Mouse (Mus musculus) limb, embryonic 12.5 days (tissue): Measurements from ENCODE around the gene Trpm3. TPM values are rescaled to one million over a fixed set of nuclear protein-coding genes. Genes with fewer than 3 reads are reported as not detected.

Source experiments
- ATAC-seq: fragments of 200-750 bp; cut with Nextera tagmentation; 2 replicates; pipeline ENCODE4 v1.8.0; 2017; ENCODE audit warnings: low read depth, moderate TSS enrichment; ENCODE audit not compliant: insufficient number of reproducible peaks, insufficient read depth, low FRiP score, low TSS enrichment
- H3K27ac ChIP-seq: fragments of 300-500 bp; sonication (generic); 2 replicates; pipeline ENCODE4 v1.5.1; 2016; ENCODE audit warnings: mild to moderate bottlenecking, moderate library complexity
- H3K27me3 ChIP-seq: fragments of 300-500 bp; sonication (generic); 2 replicates; pipeline ENCODE4 v1.6.1; 2016; ENCODE audit warnings: mild to moderate bottlenecking, moderate library complexity
- H3K36me3 ChIP-seq: fragments of 300-500 bp; sonication (generic); 2 replicates; pipeline ENCODE4 v1.6.1; 2016; ENCODE audit warnings: mild to moderate bottlenecking, moderate library complexity
- H3K4me1 ChIP-seq: fragments of 300-500 bp; sonication (generic); replicated peaks from 2 replicates; pipeline ENCODE4 v1.6.1; 2016
- H3K4me2 ChIP-seq: fragments of 300-500 bp; sonication (generic); 2 replicates; pipeline ENCODE4 v1.6.1; 2016; ENCODE audit warnings: mild to moderate bottlenecking, moderate library complexity
- H3K4me3 ChIP-seq: fragments of 300-500 bp; sonication (generic); replicated peaks from 2 replicates; pipeline ENCODE4 v1.5.1; 2016; ENCODE audit warnings: mild to moderate bottlenecking
- H3K9ac ChIP-seq: fragments of 300-500 bp; sonication (generic); replicated peaks from 2 replicates; pipeline ENCODE4 v1.6.1; 2016; ENCODE audit warnings: mild to moderate bottlenecking, moderate library complexity
- H3K9me3 ChIP-seq: fragments of 300-500 bp; sonication (generic); 2 replicates; pipeline ENCODE4 v1.6.1; 2016; ENCODE audit warnings: mild to moderate bottlenecking, moderate library complexity
- WGBS: fragments of 180-500 bp; shearing (Covaris S2); methylation state at CpG from one replicate; pipeline ENCODE4 v1.1.7; 2016; 5-methylcytosine and 5-hydroxymethylcytosine counted together
- polyA plus RNA-seq: library from polyadenylated mRNA; unstranded; fragments of >200 nt; fragmentation: Nextera tagmentation; extraction: Ambion mirVana; gene quantifications from 2 replicates; pipeline ENCODE4 v1.2.1, GENCODE M21; 2016

Trpm3 gene
- polyA plus RNA-seq, 1 experiment from 2014 or later: 6.1 TPM

DNA sequence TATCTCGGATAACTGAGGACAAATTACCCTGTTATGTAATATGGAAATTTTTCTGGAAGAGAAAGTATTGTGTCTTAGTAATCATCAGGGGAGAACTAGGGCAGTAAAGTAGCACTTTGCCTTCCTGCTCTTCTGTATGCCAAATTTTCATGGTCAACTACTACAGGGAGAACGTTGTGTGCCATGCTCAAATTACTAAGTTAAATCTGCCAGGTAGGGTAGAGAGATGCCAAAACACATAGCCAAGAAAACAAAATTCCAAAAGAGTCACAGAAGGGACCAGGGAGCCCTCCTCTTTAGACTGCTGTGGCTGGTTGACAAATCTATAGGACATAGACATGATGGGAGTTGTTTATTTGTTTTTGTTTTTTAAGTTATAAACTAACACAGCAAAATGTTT lies 619.6 kb downstream of the Trpm3 start:
- Histone ChIP-seq H3K27ac (no peak overlapping the region), H3K4me3 (no peak overlapping the region), H3K9me3 (no peaks in the 10 kb centered on the region), H3K36me3 (no peaks in the 10 kb centered on the region), H3K27me3 (no peaks in the 10 kb centered on the region), H3K4me1 (peaks cover 8% of the 10 kb centered on the region), H3K9ac (no peak overlapping the region), H3K4me2 (no peak overlapping the region)
- WGBS: 85% methylated on average over 2 of the region's 2 CpGs
- no peak for ATAC-seq

DNA sequence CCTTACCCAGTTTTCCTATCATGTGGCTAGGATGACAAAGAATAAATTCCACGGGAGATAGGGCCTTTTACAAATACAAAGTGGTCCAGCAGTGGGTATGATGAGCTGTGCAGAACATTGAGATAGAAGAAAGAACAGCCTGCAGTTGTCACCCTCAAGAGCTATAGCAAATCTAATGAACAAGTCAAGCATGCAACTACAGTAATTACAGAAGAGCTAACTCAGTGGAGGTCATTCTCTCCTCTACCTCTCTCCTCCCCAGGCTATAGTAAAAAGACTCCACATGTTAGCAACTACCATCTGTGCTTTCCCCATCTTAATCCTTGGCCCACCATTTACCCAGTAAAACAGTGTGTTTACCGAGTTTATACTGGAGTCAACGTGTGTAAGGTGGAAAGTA lies 629.4 kb downstream of the Trpm3 start:
- H3K9me3 ChIP-seq: no peaks in the 10 kb centered on the region
- H3K4me1 ChIP-seq: no peaks in the 10 kb centered on the region
- ATAC-seq: no peak
- H3K4me2 ChIP-seq: no peak overlapping the region
- H3K4me3 ChIP-seq: no peak overlapping the region
- H3K9ac ChIP-seq: no peak overlapping the region
- H3K27me3 ChIP-seq: no peaks in the 10 kb centered on the region
- H3K36me3 ChIP-seq: no peaks in the 10 kb centered on the region
- H3K27ac ChIP-seq: no peak overlapping the region
- WGBS: 52% methylated on average over 3 of the region's 3 CpGs

DNA sequence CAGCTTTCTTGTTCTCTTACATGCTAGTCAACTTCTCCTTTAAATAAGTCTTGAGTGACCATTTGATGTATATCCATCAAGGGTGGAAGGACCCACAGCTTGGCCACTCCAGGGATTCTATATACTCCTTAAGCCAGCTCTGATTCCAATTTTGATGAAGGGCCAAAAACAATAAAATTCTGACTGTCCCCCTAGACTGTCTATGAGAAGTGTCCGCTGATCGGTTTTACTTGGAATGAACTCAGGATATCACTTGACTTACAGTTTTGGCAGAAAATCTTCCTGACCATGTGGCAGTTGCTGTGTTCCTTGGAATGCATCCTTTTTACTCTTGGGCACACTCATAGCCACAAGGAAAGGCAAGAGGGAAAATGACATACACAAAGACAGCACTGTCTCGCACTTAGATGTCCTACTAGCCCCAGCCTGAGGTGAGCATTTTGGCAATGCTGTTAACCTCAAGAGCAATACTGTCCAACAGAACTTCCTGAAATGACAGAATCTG lies 636.4 kb downstream of the Trpm3 start:
- H3K27ac ChIP-seq: no peak overlapping the region
- no peak overlapping the region for H3K4me3 ChIP-seq
- no peaks in the 10 kb centered on the region for H3K9me3 ChIP-seq
- H3K4me2 ChIP-seq: no peak overlapping the region
- H3K9ac ChIP-seq: no peak overlapping the region
- WGBS: 89% methylated on average over 3 of the region's 3 CpGs
- ATAC-seq: no peak
- H3K36me3 ChIP-seq: no peaks in the 10 kb centered on the region
- H3K4me1 ChIP-seq: no peaks in the 10 kb centered on the region
- H3K27me3 ChIP-seq: no peaks in the 10 kb centered on the region

DNA sequence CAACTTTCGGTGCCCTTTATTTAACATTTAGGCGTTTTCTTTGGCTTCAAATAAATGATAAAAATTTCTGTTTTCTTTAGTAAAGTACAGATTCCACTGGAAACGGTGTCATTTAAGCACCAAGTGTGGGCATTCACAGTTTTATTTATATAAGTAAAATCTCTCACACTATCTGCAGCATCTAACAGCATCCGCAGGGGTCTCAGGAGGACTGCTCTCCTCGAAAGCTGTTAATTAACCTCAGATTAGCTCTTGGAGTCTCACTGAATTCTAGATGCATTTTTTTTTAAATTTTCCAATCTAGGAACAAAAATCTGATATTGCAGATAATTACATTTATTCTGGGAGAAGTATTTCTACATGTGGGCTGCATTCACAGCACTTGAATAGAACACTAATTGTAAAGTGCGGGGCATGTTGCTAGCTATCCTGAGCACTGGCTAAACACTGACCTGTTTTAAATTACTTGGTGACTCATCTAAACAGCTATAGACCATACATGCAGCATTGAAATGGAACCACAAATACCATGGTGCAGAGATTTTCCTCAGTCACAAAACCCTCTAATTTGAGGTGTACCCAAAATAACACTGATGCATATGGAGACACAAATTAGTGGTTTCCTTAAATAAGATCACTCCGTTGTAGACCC lies 641.5 kb downstream of the Trpm3 start:
- Histone ChIP-seq H3K36me3 (no peaks in the 10 kb centered on the region), H3K4me2 (no peak overlapping the region), H3K9ac (no peak overlapping the region), H3K9me3 (no peaks in the 10 kb centered on the region), H3K4me3 (no peak overlapping the region), H3K27me3 (no peaks in the 10 kb centered on the region), H3K27ac (no peak overlapping the region), H3K4me1 (no peaks in the 10 kb centered on the region)
- no peak for ATAC-seq
- 75% methylated on average over 7 of the region's 7 CpGs for WGBS

DNA sequence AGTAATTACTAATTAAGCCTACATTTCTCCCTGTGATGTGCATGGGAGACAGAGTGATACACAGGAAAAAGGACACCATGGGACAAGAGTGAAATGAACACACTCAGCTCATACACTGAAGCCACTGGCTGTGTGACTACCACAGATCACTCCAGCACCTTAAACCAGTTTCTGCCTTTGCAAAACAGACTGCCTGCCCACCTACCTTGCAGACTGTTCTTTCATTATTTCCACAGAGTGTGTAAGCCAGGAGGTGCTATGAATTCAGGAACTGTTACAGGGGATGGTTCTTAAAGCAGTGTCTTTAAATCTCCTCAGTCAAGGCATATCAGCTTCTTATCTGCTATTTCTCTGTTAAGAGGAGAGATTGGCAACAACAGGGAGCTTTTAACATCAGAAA lies 642.7 kb downstream of the Trpm3 start:
- Histone ChIP-seq H3K9ac (no peak overlapping the region), H3K4me2 (no peak overlapping the region), H3K9me3 (no peaks in the 10 kb centered on the region), H3K36me3 (no peaks in the 10 kb centered on the region), H3K4me3 (no peak overlapping the region), H3K27ac (no peak overlapping the region), H3K4me1 (no peaks in the 10 kb centered on the region), H3K27me3 (no peaks in the 10 kb centered on the region)
- no peak for ATAC-seq

DNA sequence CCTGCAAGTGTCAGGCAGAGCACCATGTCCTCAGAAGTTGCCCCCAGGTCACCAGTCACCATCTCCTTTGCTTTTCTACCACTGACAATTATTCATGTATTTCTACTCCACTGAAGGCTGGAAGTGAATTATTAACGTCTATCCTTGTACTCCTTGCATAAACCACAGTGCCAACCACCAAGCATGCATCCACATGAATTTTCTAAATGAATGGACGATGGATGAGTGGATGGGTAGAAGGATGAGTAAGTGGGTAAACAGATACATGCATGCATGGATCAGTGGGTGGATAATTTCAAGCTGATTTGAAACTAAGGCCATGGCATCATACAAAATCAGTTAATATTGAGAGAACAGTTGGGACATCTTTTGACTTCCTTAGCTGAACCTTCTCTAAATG lies 644.9 kb downstream of the Trpm3 start:
- no peak overlapping the region for H3K27ac ChIP-seq
- no peaks in the 10 kb centered on the region for H3K36me3 ChIP-seq
- ATAC-seq: no peak
- no peaks in the 10 kb centered on the region for H3K27me3 ChIP-seq
- 86% methylated on average over 2 of the region's 2 CpGs for WGBS
- H3K9ac ChIP-seq: no peak overlapping the region
- no peak overlapping the region for H3K4me2 ChIP-seq
- no peaks in the 10 kb centered on the region for H3K4me1 ChIP-seq
- H3K9me3 ChIP-seq: 0 out of 2 replicates have a peak, but pooled peaks cover 3% of the 10 kb centered on the region
- no peak overlapping the region for H3K4me3 ChIP-seq

DNA sequence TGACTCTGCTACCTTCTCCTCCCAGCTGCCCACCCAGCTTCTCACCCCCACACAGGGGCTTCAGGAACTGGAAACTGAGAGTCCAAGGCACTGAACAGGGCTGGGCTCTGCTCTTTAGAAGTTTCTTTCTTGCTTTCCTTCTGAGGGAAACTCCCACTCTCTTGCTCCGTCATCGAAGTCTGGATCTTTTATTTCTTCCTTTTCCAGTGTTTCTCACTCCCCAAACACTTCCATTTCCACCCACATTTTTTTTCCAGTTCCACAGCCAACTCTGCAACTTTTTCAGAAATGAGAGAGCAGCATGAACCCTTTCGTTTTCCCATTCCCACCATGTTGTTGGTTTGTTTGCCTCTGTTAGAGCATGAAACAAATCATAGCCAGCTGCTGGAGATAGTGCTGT lies 650.9 kb downstream of the Trpm3 start:
- Histone ChIP-seq H3K9me3 (0 out of 2 replicates have a peak, but pooled peaks cover 3% of the 10 kb centered on the region), H3K27ac (no peak overlapping the region), H3K4me2 (no peak overlapping the region), H3K9ac (no peak overlapping the region), H3K27me3 (no peaks in the 10 kb centered on the region), H3K4me3 (no peak overlapping the region), H3K4me1 (no peaks in the 10 kb centered on the region), H3K36me3 (peaks cover 3% of the 10 kb centered on the region; the same call in 1 of the 2 replicates)
- ATAC-seq: no peak
- WGBS: 83% methylated on average over 3 of the region's 3 CpGs

DNA sequence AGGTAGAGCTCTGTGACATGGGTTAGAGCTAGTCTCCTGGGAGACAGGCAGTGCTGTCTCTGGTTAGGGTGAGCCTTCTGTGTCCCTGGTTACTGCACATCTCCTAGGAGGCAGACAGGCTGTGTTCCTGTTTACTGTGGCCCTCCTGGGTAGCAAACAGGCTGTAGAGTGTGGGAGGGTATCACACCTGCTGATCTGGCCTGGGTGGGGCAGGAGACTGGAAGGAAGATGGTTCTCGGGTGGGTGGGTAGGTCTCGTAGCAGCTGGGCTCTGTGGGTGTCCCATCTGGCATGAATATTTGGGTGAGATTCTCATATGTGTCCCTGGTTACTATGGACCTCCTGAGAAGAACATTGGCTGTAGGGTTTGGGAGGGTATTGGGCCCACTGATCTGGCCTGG lies 658.1 kb downstream of the Trpm3 start:
- 87% methylated on average over 2 of the region's 2 CpGs for WGBS
- Histone ChIP-seq H3K4me1 (no peaks in the 10 kb centered on the region; the same call in 1 of the 2 replicates), H3K4me2 (no peak overlapping the region), H3K27me3 (no peaks in the 10 kb centered on the region), H3K36me3 (peaks cover 3% of the 10 kb centered on the region; the same call in 1 of the 2 replicates), H3K27ac (no peak overlapping the region), H3K4me3 (no peak overlapping the region), H3K9ac (no peak overlapping the region), H3K9me3 (no peaks in the 10 kb centered on the region)
- no peak for ATAC-seq

DNA sequence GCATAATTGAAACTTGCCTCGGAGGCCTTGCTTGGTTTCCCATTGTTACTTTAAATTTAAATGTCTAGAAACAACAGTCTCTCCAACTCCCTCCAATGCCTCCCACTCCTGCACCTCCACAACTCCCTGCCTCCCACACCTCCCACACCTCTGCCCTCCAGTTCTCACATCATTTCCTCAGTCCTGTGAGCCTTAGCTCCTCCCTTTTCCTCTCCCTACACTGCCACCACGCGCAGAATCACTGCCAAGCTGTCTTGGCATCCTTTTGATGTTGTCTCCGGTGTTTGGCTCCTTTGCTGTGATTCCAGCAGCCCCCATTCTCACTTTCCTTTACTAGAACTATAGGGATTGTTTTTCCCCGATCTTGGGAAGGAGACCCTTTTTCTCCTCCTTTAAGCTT lies 661.6 kb downstream of the Trpm3 start:
- no peak overlapping the region for H3K4me2 ChIP-seq
- H3K27ac ChIP-seq: no peak overlapping the region
- H3K9me3 ChIP-seq: no peaks in the 10 kb centered on the region
- 28% methylated on average over 5 of the region's 5 CpGs for WGBS
- no peaks in the 10 kb centered on the region for H3K27me3 ChIP-seq
- no peaks in the 10 kb centered on the region; the same call in 1 of the 2 replicates for H3K4me1 ChIP-seq
- no peak overlapping the region for H3K9ac ChIP-seq
- H3K4me3 ChIP-seq: no peak overlapping the region
- no peak for ATAC-seq
- H3K36me3 ChIP-seq: no peaks in the 10 kb centered on the region

DNA sequence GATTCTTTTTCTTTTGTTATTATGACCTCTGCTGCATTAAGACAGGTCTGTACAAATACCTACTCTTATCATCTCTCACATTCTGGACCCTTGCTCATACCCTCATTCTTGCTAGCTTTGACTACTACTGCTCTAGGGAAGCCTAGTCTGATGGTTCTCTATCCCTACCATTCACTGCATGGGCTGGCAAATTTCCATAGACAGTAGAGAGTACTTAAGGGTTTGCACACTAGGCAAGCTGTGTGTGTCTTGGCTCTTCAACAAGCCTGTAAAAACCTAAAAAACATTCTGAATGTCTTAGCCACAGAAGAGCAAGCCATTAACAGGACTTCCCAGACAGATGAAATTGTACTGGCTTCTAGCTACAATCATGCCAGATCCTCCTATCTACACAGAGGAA lies 664.5 kb downstream of the Trpm3 start:
- Histone ChIP-seq H3K4me3 (no peak overlapping the region), H3K9me3 (no peaks in the 10 kb centered on the region), H3K9ac (no peak overlapping the region), H3K27ac (no peak overlapping the region), H3K4me2 (no peak overlapping the region), H3K27me3 (no peaks in the 10 kb centered on the region), H3K36me3 (no peaks in the 10 kb centered on the region), H3K4me1 (no peaks in the 10 kb centered on the region; the same call in 1 of the 2 replicates)
- ATAC-seq: no peak

DNA sequence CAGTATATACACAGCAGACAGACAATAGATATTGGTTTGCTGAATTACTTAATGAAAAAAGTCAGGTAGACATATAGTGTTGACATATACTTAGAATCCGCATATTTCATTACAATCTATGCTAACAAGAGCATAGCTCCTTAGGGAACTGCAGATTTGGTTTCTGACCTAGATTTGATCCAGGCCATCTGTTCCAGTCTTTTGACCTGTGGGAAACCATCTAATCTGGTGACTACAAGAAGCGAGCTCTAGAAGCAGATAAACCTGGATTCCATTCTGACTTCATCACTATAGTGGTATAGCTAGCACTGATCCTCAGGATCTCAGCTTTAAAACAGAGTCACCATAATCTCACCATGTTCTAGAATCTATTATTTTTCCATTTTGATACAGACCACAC lies 665.5 kb downstream of the Trpm3 start:
- no peak overlapping the region for H3K9ac ChIP-seq
- no peak overlapping the region for H3K4me3 ChIP-seq
- 87% methylated on average over 2 of the region's 2 CpGs for WGBS
- no peak overlapping the region for H3K27ac ChIP-seq
- no peaks in the 10 kb centered on the region; the same call in 1 of the 2 replicates for H3K4me1 ChIP-seq
- no peak for ATAC-seq
- H3K4me2 ChIP-seq: no peak overlapping the region
- no peaks in the 10 kb centered on the region for H3K27me3 ChIP-seq
- H3K36me3 ChIP-seq: no peaks in the 10 kb centered on the region
- H3K9me3 ChIP-seq: no peaks in the 10 kb centered on the region

DNA sequence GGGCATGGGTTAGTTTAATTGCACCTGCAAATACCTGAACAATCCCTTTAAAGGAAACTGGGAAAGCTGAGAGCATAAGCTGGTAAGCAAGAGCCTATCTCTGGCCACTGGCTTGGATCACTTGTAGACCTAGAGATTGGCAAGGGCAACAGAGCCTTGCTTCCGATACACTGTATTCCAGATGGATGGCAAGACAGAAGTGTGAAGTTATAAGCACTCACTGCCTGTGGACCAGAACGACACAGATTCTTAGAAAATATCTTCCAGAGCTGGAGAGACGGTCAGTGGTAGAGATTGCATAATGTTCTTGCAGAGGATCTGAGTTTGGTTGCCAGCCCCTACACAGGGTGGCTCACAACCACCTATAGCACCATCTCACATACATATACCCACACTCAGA lies 671.4 kb downstream of the Trpm3 start:
- Histone ChIP-seq H3K4me3 (no peak overlapping the region), H3K9me3 (no peaks in the 10 kb centered on the region), H3K27ac (no peak overlapping the region), H3K4me2 (no peak overlapping the region), H3K9ac (no peak overlapping the region), H3K27me3 (no peaks in the 10 kb centered on the region), H3K4me1 (no peaks in the 10 kb centered on the region), H3K36me3 (no peaks in the 10 kb centered on the region)
- 94% methylated on average over 3 of the region's 3 CpGs for WGBS
- ATAC-seq: no peak
